Mouse (Mus musculus): ENCODE results near the gene Rnf146. TPM values are rescaled to one million over a fixed set of nuclear protein-coding genes. Genes with fewer than 3 reads are reported as not detected.
"Not testable (repeated sequence)": the region's sequence is repeated elsewhere in the genome, so short reads cannot be mapped to it uniquely, and the experiment has no call there.

Rnf146 gene
- polyA plus RNA-seq (2015; fragmentation: Nextera tagmentation; extraction: Ambion mirVana), result 87.7 and 95.1 TPM in 2 replicates

DNA sequence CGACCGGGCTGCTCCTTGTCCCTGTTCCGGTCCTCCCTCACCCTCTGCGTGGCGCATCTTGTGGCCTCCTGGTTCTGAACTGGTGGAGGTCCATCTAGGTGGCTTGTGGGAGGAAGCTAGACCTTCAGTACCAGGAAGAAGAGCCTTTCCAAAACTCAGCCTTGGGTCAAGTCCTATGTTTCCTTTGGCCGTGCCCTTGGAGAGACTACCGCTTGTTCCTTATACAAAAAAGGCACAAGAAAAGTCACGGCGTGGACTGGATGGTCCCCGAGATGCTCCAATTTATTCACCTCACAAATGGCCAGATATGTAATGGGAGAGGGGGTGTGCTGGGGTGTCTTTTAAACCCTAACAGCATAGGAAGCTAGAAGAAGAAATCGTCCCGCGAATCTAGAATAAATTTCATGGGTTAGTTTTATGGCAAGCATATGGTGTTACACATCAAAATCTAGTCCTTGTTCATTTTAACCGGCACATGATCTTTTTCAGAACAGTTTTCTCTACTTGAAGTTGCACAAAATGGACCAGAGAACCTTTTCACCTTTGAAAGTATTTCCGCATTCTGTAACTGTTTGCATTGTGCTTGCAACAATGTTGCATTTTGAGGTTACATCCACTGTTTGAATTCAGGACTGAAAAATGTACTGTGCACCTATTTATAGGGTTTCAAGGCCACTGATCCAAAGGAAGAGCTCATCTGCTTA is at the start of gene Rnf146:
Rnf146 (minus strand) TSS at position 246 of the 704 bp plus-strand sequence.
- WGBS, result 8% methylated on average over 15 of the region's 15 CpGs
- Histone ChIP-seq H3K36me3 (no peaks in the 10 kb centered on the region), H3K27ac (peak within 1 kb of the TSS; percentile 100)

DNA sequence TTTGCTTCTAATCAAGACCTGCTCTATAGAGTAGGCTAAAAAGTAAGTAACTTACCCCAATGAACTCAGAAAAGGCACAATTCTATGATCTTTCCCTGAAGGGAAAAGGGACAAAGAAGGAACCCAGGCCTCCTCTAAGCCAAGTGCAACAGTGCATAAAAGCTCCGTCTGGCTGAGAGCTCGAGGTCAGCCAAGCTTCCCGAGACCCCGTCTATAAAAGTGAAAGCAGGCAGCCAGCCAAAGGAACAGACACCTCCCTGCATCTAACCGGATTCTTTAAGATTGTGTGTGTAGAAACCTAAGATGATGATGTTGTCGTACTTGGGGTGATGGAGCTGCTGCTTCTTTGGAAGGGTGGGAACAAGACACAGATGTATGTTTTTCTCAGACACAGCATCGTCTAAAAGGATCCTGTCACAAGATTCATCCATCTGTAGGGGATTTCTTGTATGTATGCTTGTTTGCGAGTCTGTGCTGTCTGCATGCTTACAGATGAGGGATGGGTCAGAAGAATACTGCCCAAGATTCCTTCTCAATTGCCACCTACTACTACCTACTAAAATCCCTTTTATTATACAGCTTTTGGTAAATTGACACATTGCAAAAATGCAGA is 40.5 kb upstream of the Rnf146 start:
- Histone ChIP-seq H3K27me3 (no peaks in the 10 kb centered on the region), H3K27ac (no peak overlapping the region), H3K4me1 (replicated peaks) (no peaks in the 10 kb centered on the region), H3K9me3 (no peaks in the 10 kb centered on the region), H3K36me3 (no peaks in the 10 kb centered on the region), H3K9ac (no peak overlapping the region), H3K4me3 (no peak overlapping the region), H3K4me2 (no peak overlapping the region)
- WGBS, result 44% methylated on average over 8 of the region's 8 CpGs
- no peak for ATAC-seq (ENCODE audit: low FRiP score)

More for the DNA sequence above, at the start of gene Rnf146:
- no peak for ATAC-seq (ENCODE audit: low FRiP score)
- H3K27me3 ChIP-seq, result no peaks in the 10 kb centered on the region
- H3K9me3 ChIP-seq, result no peaks in the 10 kb centered on the region
- H3K4me1 ChIP-seq (replicated peaks), result peaks cover 27% of the 10 kb centered on the region
- H3K9ac ChIP-seq, result peak within 1 kb of the TSS; percentile 98
- H3K4me2 ChIP-seq, result peak within 1 kb of the TSS; percentile 78
- peak within 1 kb of the TSS; percentile 95 for H3K4me3 ChIP-seq

DNA sequence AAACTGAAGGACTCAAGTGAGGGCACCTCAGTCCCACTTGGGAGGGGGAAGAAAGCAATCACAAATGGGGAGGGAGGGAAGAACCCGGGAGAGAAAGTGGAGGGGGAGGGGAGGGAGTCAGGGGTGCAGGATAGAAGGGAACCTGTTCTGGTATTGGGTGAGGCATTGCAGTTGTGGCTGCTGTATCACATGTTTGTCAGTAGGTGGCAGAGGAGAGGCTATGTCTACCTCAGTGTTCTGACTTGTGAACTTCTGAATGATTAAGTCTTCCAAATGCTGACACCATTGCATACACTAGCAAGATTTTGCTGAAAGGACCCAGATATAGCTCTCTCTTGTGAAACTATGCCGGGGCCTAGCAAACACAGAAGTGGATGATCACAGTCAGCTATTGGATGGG is 32.6 kb upstream of the Rnf146 start:
- not testable (repeated sequence) for H3K4me2 ChIP-seq; H3K9ac ChIP-seq; H3K36me3 ChIP-seq; H3K4me3 ChIP-seq; H3K27ac ChIP-seq; H3K9me3 ChIP-seq; H3K4me1 ChIP-seq (replicated peaks); H3K27me3 ChIP-seq; ATAC-seq (ENCODE audit: low FRiP score)
- WGBS, result 69% methylated on average over 2 of the region's 2 CpGs

DNA sequence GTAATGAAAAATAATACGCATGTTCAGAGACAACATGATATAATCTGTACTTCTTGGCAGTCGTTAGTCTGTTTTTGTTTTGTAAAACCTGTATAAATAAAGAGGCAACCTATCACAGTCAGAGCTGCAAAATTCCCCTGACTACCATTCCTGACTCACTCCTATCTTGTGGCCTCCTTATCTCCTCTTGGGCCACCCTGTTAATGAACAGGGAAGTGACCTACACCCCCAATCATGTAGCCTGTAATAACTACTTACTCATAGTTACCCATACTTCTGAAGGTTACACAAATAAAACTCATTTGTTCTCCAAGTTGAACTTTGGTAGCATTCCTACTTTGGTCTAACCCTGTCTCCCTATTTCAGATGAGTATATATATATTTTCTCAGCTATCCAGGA is 19.3 kb upstream of the Rnf146 start:
- Histone ChIP-seq H3K27ac (no peak overlapping the region), H3K9ac (no peak overlapping the region), H3K36me3 (no peaks in the 10 kb centered on the region), H3K27me3 (no peaks in the 10 kb centered on the region), H3K4me3 (no peak overlapping the region), H3K9me3 (no peaks in the 10 kb centered on the region), H3K4me2 (no peak overlapping the region), H3K4me1 (replicated peaks) (no peaks in the 10 kb centered on the region)
- WGBS, result 93% methylated on average over 2 of the region's 2 CpGs
- ATAC-seq (ENCODE audit: low FRiP score), result no peak

DNA sequence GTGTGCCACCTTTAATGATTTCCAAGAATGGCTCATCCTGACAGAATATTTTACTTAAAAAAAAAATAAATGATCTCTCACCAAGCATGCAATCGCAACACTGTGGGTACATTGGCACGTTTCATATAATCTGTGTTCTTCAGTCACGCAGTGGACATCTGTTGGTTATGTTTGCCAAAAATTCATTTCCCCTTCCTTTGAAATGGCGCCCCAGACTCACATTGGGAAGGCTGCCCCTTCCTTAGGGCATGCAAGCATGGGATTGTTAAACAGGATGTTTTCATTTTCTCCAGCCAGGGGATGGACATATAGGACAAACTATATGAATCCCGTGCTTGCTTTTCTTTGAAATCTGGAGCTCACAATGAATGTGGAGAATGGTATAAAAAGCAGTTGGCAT is 11.8 kb upstream of the Rnf146 start:
- Histone ChIP-seq H3K4me1 (replicated peaks) (no peaks in the 10 kb centered on the region), H3K27me3 (no peaks in the 10 kb centered on the region), H3K9ac (no peak overlapping the region), H3K9me3 (no peaks in the 10 kb centered on the region), H3K4me3 (no peak overlapping the region), H3K36me3 (no peaks in the 10 kb centered on the region), H3K4me2 (no peak overlapping the region), H3K27ac (no peak overlapping the region)
- WGBS, result 84% methylated on average over 5 of the region's 5 CpGs
- ATAC-seq (ENCODE audit: low FRiP score), result no peak

DNA sequence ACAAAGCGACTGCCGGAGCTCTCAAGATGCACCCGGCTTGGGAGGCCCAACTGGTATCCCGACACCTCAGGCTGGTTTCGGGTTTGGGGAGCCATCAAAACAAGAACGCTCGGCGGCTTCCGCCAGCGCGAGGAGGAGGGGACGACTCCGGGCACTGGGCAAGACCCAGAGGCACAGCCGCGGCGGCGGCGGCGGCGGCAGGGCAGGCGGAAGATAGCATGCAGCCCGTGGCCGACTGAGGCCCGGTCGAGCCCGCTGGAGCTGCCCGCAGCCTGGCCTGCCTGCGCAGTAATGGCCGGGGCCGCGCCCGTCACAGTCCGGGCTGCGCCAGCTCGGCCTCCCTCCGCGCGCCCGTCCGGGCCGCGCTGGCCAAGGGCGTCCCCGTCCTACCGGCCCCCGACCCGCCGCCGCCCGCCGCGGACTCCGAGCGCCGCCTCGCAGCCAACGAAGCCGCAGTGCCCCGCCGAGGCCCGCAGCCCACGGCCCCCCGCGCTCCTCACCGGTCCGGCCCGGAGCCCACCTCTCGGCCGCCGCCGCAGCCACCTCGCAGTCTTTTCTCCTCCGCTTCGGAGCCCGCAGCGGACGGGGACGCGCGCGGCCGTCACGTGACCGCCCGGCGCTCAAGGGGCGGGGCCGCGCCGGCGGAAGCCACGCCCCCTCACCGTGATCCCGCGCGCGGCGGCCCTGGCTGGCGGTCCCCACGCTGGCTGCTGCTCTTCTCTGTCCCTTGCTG is 612 bp downstream of the Rnf146 start:
- peak overlapping the region; percentile 100 for H3K27ac ChIP-seq
- H3K36me3 ChIP-seq, result no peaks in the 10 kb centered on the region
- H3K9ac ChIP-seq, result peak overlapping the region; percentile 98
- peaks cover 35% of the 10 kb centered on the region for H3K4me1 ChIP-seq (replicated peaks)
- ATAC-seq (ENCODE audit: low FRiP score), result peak; percentile 97
- no peaks in the 10 kb centered on the region for H3K27me3 ChIP-seq
- peak overlapping the region; percentile 95 for H3K4me3 ChIP-seq
- H3K9me3 ChIP-seq, result no peaks in the 10 kb centered on the region
- H3K4me2 ChIP-seq, result peak overlapping the region; percentile 78
- under 1% methylated on average over 74 of the region's 100 CpGs for WGBS

DNA sequence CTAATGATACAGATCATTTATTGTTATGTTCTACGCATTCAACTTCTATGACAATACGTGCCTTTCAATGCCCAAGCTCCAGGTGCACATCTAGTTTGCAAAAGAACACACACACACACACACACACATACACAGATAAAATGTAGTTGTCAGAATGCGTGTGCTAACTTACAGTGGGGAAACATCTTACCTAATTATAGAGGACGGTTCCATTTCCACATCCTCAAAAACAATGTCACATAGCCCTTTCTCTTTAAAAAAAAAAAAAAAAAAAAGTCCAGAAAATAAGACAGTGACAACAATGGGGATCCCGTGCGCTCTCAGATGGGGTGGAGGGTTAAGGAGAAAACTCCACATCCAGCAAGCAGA is 1.2 kb downstream of the Rnf146 start:
- Histone ChIP-seq H3K27ac (peak overlapping the region; percentile 100), H3K9ac (peak overlapping the region; percentile 98), H3K4me1 (replicated peaks) (peaks cover 36% of the 10 kb centered on the region), H3K36me3 (no peaks in the 10 kb centered on the region), H3K27me3 (no peaks in the 10 kb centered on the region), H3K4me2 (peak overlapping the region; percentile 78), H3K4me3 (peak overlapping the region; percentile 95), H3K9me3 (no peaks in the 10 kb centered on the region)
- ATAC-seq (ENCODE audit: low FRiP score), result peak; percentile 2; the same call in 1 of the 2 replicates
- under 1% methylated on average over 6 of the region's 6 CpGs for WGBS

DNA sequence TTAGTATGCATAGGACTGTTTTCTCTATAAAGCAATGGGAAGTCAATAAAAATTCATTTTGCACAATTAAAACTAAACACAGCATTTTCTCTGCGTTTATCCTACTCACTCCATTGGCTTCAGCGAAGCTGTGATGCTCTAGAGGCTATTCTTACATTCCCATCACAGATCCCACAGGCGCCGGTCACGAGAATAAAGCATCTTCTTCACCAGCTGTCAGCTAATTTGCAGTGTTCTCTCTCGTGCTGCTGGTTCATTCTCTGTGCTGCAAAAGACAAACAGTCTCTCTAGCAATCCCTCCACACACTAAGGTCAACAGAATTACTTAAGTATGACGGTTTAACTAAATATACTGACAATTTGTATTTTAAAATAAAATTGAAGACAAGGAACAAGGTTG is 8.1 kb downstream of the Rnf146 start:
- Histone ChIP-seq H3K9me3 (no peaks in the 10 kb centered on the region), H3K4me2 (no peak overlapping the region), H3K4me3 (no peak overlapping the region), H3K27me3 (no peaks in the 10 kb centered on the region), H3K27ac (0 out of 2 replicates have a peak overlapping the region, but pooled peaks have one; percentile 58), H3K9ac (no peak overlapping the region), H3K4me1 (replicated peaks) (peaks cover 26% of the 10 kb centered on the region), H3K36me3 (peaks cover 14% of the 10 kb centered on the region)
- ATAC-seq (ENCODE audit: low FRiP score), result 0 out of 2 replicates have a peak, but pooled peaks have one; percentile 41
- 37% methylated on average over 7 of the region's 7 CpGs for WGBS

DNA sequence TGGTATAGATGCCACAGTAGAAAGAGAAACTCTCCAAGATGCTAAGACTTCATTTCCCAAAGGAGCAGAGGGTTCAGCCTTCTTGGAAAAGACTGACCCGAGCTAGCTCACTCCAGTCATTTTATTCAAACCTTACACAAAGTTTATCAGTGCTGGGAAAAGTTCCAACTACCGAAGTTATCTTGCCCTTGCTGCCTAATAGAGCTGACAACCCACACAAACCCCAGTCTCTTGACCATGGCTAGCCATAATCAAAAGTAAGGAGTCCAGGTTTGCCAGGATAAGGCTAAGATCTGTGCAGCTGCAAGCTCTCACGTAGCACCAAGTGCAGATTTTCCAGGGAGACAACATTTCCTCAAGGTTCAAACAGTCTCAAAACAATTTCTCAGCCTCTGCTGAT is 9.7 kb downstream of the Rnf146 start:
- WGBS, result 92% methylated on average over 3 of the region's 3 CpGs
- Histone ChIP-seq H3K4me2 (no peak overlapping the region), H3K4me3 (no peak overlapping the region), H3K4me1 (replicated peaks) (peaks cover 19% of the 10 kb centered on the region), H3K9me3 (no peaks in the 10 kb centered on the region), H3K27ac (no peak overlapping the region), H3K36me3 (peaks cover 17% of the 10 kb centered on the region), H3K27me3 (no peaks in the 10 kb centered on the region), H3K9ac (no peak overlapping the region)
- ATAC-seq (ENCODE audit: low FRiP score), result no peak

DNA sequence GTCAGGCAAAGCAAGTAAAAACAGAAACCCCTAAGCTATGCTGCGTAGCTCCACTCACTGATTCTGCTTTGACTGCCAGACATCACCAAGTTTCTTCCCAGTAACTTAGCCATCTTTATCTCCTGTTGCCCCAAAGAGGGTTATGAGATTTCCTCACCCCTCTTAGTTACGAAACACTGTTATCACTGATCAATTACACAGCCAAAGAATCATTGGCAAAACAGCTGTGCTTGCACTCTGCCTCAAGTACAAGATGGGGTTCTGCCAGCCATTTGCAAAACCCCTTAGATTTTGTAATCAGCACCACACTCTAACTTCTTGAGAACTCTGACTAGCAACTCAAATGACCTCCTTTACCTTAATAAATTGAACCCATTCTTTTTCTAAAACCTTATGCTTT is 10.8 kb downstream of the Rnf146 start:
- peaks cover 29% of the 10 kb centered on the region for H3K36me3 ChIP-seq
- no peak overlapping the region for H3K4me2 ChIP-seq
- no peak for ATAC-seq (ENCODE audit: low FRiP score)
- no peak overlapping the region for H3K4me3 ChIP-seq
- peaks cover 8% of the 10 kb centered on the region for H3K4me1 ChIP-seq (replicated peaks)
- no peaks in the 10 kb centered on the region for H3K9me3 ChIP-seq
- H3K27ac ChIP-seq, result no peak overlapping the region
- no peak overlapping the region for H3K9ac ChIP-seq
- H3K27me3 ChIP-seq, result no peaks in the 10 kb centered on the region
- WGBS, result 93% methylated on average over 2 of the region's 2 CpGs

DNA sequence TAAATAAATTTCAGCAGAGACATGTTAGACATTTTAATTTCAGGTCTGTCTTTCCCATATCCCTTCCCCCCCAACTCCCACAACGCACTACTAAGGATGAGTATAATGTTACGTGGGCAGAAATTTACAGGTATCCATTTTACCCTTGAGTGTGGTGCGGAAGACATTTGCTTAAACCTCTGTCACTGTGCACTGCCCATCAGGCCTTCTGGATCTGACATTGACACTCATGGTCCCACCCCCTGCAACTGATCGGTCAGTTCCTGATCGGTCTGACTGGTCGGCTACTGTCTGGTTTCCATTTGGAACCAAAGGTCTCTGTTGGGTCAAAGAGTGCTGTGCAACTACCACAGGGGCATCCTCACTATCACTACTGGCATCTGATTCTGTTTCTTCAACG is 15.6 kb downstream of the Rnf146 start:
- Histone ChIP-seq H3K27ac (no peak overlapping the region), H3K4me1 (replicated peaks) (no peaks in the 10 kb centered on the region), H3K9me3 (no peaks in the 10 kb centered on the region), H3K9ac (no peak overlapping the region), H3K36me3 (peaks cover 38% of the 10 kb centered on the region), H3K4me2 (no peak overlapping the region), H3K27me3 (no peaks in the 10 kb centered on the region), H3K4me3 (no peak overlapping the region)
- WGBS, result 95% methylated on average over 7 of the region's 7 CpGs
- ATAC-seq (ENCODE audit: low FRiP score), result no peak

DNA sequence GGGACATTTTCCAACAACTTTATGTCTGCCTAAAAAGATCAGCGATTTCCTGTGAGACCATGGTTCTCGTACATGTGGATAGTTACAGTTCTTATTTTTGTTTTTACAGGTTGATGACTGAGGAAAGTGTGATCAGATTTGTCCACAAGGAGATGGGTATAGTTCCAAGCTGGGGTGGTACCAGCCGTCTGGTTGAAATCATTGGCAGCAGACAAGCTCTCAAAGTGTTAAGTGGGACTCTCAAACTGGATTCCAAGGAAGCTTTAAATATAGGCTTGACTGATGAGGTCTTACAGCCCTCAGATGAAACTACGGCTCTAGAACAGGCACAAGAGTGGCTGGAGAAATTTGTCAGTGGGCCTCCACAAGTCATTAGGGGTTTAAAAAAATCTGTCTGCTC is 18.0 kb downstream of the Rnf146 start:
- no peak overlapping the region for H3K4me2 ChIP-seq
- H3K27me3 ChIP-seq, result no peaks in the 10 kb centered on the region
- H3K36me3 ChIP-seq, result peaks cover 32% of the 10 kb centered on the region
- no peak overlapping the region for H3K27ac ChIP-seq
- WGBS, result 94% methylated on average over 4 of the region's 4 CpGs
- no peaks in the 10 kb centered on the region for H3K9me3 ChIP-seq
- no peak overlapping the region for H3K9ac ChIP-seq
- no peak for ATAC-seq (ENCODE audit: low FRiP score)
- no peak overlapping the region for H3K4me3 ChIP-seq
- H3K4me1 ChIP-seq (replicated peaks), result no peaks in the 10 kb centered on the region

Data from hindbrain, embryonic 13.5 days (tissue).